Comparison of ENCODE assay signal across 14 mouse cellular contexts in the genomic region with DNA sequence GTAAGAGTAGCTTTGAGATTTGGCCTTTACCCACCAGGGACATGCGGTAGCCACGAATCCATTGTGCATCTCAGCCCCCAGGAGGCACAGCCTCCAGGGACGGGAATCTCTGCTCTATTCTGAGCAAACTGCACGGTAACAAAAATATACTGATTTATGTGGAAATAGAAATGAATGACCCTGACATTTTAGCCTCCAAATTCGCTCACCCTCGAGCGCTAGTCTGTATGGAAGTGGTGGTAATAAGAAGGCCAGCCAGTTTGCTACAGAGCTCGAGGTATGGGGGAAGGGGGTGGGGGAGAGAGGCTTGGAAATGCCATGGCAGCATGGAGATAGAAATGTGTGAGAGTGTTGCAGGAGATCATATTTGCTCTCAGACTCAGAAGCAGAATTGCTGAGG. TPM values are rescaled to one million over a fixed set of nuclear protein-coding genes. Genes with fewer than 3 reads are reported as not detected.
DNase-seq lines count a peak whose midpoint lies in the region; ATAC-seq lines count a peak whose summit lies in the region.
"Had no signal": no experiment of that assay in that cellular context is flagged by ENCODE, and none has a peak within 500 bp of the region (broad histone marks: within the 10 kb centered on the region; RNA-seq: fewer than 3 reads in every experiment).

No protein-coding gene starts in this region.

- DNase-seq in hindbrain, embryonic 10.5 days (ENCODE audit: low spot score) = no peak
- DNase-seq in hindbrain, embryonic 11.5 days (ENCODE audit: low spot score) = no peak
- no peak for DNase-seq in right cerebral cortex, postnatal 36 days (ENCODE audit: low spot score in 2 of 2)
- DNase-seq in liver = no peak
- DNase-seq in T-cell, adult 2 months (ENCODE audit: low spot score) = no peak
- DNase-seq: gastrocnemius, postnatal 25 days had no signal

- no peak overlapping the region for H3K9ac ChIP-seq in hindbrain, embryonic 11.5 days (ENCODE audit: low read depth, low read length)
- H3K9ac ChIP-seq in forebrain, embryonic 13.5 days = no peak overlapping the region
- peak overlapping the region; percentile 8; the same call in 1 of the 2 replicates for H3K9ac ChIP-seq in hindbrain, embryonic 13.5 days
- no peak overlapping the region for H3K9ac ChIP-seq in neural tube, embryonic 12.5 days
- H3K9ac ChIP-seq: embryonic facial prominence, embryonic 12.5 days; heart, embryonic 12.5 days; liver, embryonic 14.5 days had no signal

- WGBS in hindbrain, embryonic 10.5 days = 63% methylated on average over 8 of the region's 8 CpGs
- WGBS in hindbrain, embryonic 11.5 days = 65% methylated on average over 8 of the region's 8 CpGs
- WGBS in forebrain, embryonic 13.5 days = 31% methylated on average over 8 of the region's 8 CpGs
- WGBS in hindbrain, embryonic 13.5 days = 33% methylated on average over 8 of the region's 8 CpGs
- 34% methylated on average over 8 of the region's 8 CpGs for WGBS in neural tube, embryonic 12.5 days

- no peaks in the 10 kb centered on the region for H3K36me3 ChIP-seq in hindbrain, embryonic 10.5 days
- H3K36me3 ChIP-seq in hindbrain, embryonic 11.5 days (ENCODE audit: control insufficient read depth, insufficient read depth, low read length) = no peaks in the 10 kb centered on the region
- no peaks in the 10 kb centered on the region for H3K36me3 ChIP-seq in forebrain, embryonic 13.5 days (ENCODE audit: poor library complexity, severe bottlenecking)
- H3K36me3 ChIP-seq in hindbrain, embryonic 13.5 days = no peaks in the 10 kb centered on the region
- H3K36me3 ChIP-seq in neural tube, embryonic 12.5 days = no peaks in the 10 kb centered on the region
- H3K36me3 ChIP-seq: embryonic facial prominence, embryonic 12.5 days; heart, embryonic 12.5 days had no signal

- peak overlapping the region; percentile 12; the same call in 1 of the 2 replicates for H3K27ac ChIP-seq in hindbrain, embryonic 10.5 days
- H3K27ac ChIP-seq in hindbrain, embryonic 11.5 days (ENCODE audit: low read depth, low read length) = no peak overlapping the region
- H3K27ac ChIP-seq in forebrain, embryonic 13.5 days = peak overlapping the region; percentile 37; the same call in 1 of the 2 replicates
- peak overlapping the region; percentile 61 for H3K27ac ChIP-seq in hindbrain, embryonic 13.5 days
- no peak overlapping the region for H3K27ac ChIP-seq in neural tube, embryonic 12.5 days
- H3K27ac ChIP-seq: embryonic facial prominence, embryonic 12.5 days; liver, embryonic 14.5 days had no signal

- H3K27me3 ChIP-seq in hindbrain, embryonic 10.5 days (ENCODE audit: insufficient read depth, poor library complexity, severe bottlenecking) = no peaks in the 10 kb centered on the region
- H3K27me3 ChIP-seq in hindbrain, embryonic 11.5 days (ENCODE audit: control insufficient read depth, insufficient read depth, low read length) = no peaks in the 10 kb centered on the region
- 0 out of 2 replicates have a peak, but pooled peaks cover 3% of the 10 kb centered on the region for H3K27me3 ChIP-seq in forebrain, embryonic 13.5 days
- no peaks in the 10 kb centered on the region for H3K27me3 ChIP-seq in hindbrain, embryonic 13.5 days
- no peaks in the 10 kb centered on the region for H3K27me3 ChIP-seq in neural tube, embryonic 12.5 days (replicated peaks)
- H3K27me3 ChIP-seq: embryonic facial prominence, embryonic 12.5 days; heart, embryonic 12.5 days had no signal

- no peak overlapping the region for H3K4me2 ChIP-seq in hindbrain, embryonic 11.5 days (replicated peaks; ENCODE audit: low read depth, low read length)
- peak overlapping the region; percentile 24; the same call in 1 of the 2 replicates for H3K4me2 ChIP-seq in forebrain, embryonic 13.5 days
- H3K4me2 ChIP-seq in hindbrain, embryonic 13.5 days = no peak overlapping the region
- H3K4me2 ChIP-seq in neural tube, embryonic 12.5 days (replicated peaks) = no peak overlapping the region; the same call in 1 of the 2 replicates
- H3K4me2 ChIP-seq: embryonic facial prominence, embryonic 12.5 days; heart, embryonic 12.5 days had no signal

- H3K4me3 ChIP-seq in hindbrain, embryonic 10.5 days = no peak overlapping the region
- no peak overlapping the region for H3K4me3 ChIP-seq in hindbrain, embryonic 11.5 days (ENCODE audit: low read depth, low read length)
- H3K4me3 ChIP-seq in forebrain, embryonic 13.5 days = no peak overlapping the region
- H3K4me3 ChIP-seq in hindbrain, embryonic 13.5 days = no peak overlapping the region
- no peak overlapping the region for H3K4me3 ChIP-seq in neural tube, embryonic 12.5 days
- H3K4me3 ChIP-seq: embryonic facial prominence, embryonic 12.5 days; heart, embryonic 12.5 days had no signal

- H3K9me3 ChIP-seq in hindbrain, embryonic 10.5 days = no peaks in the 10 kb centered on the region
- no peaks in the 10 kb centered on the region for H3K9me3 ChIP-seq in hindbrain, embryonic 11.5 days (ENCODE audit: control insufficient read depth, low read length)
- H3K9me3 ChIP-seq in forebrain, embryonic 13.5 days (replicated peaks) = no peaks in the 10 kb centered on the region
- no peaks in the 10 kb centered on the region for H3K9me3 ChIP-seq in hindbrain, embryonic 13.5 days
- H3K9me3 ChIP-seq in neural tube, embryonic 12.5 days = no peaks in the 10 kb centered on the region
- H3K9me3 ChIP-seq: embryonic facial prominence, embryonic 12.5 days; heart, embryonic 12.5 days had no signal

- ATAC-seq in hindbrain, embryonic 11.5 days (ENCODE audit: low FRiP score) = no peak
- peak; percentile 39; the same call in 1 of the 2 replicates for ATAC-seq in forebrain, embryonic 13.5 days
- 0 out of 2 replicates have a peak, but pooled peaks have one; percentile 18 for ATAC-seq in hindbrain, embryonic 13.5 days (ENCODE audit: low FRiP score)
- ATAC-seq in neural tube, embryonic 12.5 days (ENCODE audit: low FRiP score, low read depth) = 0 out of 2 replicates have a peak, but pooled peaks have one; percentile 38
- ATAC-seq: activated CD4-positive, CD25-positive, alpha-beta regulatory T cell, adult 4 months; CD4-positive, CD25-positive, alpha-beta regulatory T cell, adult 4 months had no signal

- H3K4me1 ChIP-seq in hindbrain, embryonic 10.5 days (replicated peaks) = peaks cover 28% of the 10 kb centered on the region
- H3K4me1 ChIP-seq in hindbrain, embryonic 11.5 days (replicated peaks; ENCODE audit: control insufficient read depth, insufficient read depth, low read length) = 0 out of 2 replicates have a peak, but pooled peaks cover 2% of the 10 kb centered on the region
- peaks cover 45% of the 10 kb centered on the region for H3K4me1 ChIP-seq in forebrain, embryonic 13.5 days
- peaks cover 50% of the 10 kb centered on the region for H3K4me1 ChIP-seq in hindbrain, embryonic 13.5 days (replicated peaks)
- H3K4me1 ChIP-seq in neural tube, embryonic 12.5 days = peaks cover 21% of the 10 kb centered on the region

RNA-seq across cellular contexts. Expression of a gene that starts 37.7 kb away (rescaled TPM):
- polyA plus RNA-seq in hindbrain, embryonic 10.5 days (2016; fragmentation: Nextera tagmentation; extraction: Ambion mirVana) = 3.7 and 5.8 TPM in 2 replicates
- 8.1 and 9.7 TPM in 2 replicates for polyA plus RNA-seq in hindbrain, embryonic 11.5 days (2014; fragmentation: Nextera tagmentation; extraction: Ambion mirVana)
- polyA plus RNA-seq in forebrain, embryonic 13.5 days (2015; fragmentation: Nextera tagmentation; extraction: Ambion mirVana) = 6.5 and 7.0 TPM in 2 replicates
- 20.3 and 20.6 TPM in 2 replicates for polyA plus RNA-seq in hindbrain, embryonic 13.5 days (2015; fragmentation: Nextera tagmentation; extraction: Ambion mirVana)
- 18.4 and 20.5 TPM in 2 replicates for polyA plus RNA-seq in neural tube, embryonic 12.5 days (2016; fragmentation: Nextera tagmentation; extraction: Ambion mirVana)

Comparison
In these comparisons a context has a peak if more than half of its experiments do, and no peak if none do; other contexts are left out.
1. H3K27ac ChIP-seq: peak in hindbrain, embryonic 10.5 days (single experiment), forebrain, embryonic 13.5 days (single experiment) and hindbrain, embryonic 13.5 days (single experiment); none in hindbrain, embryonic 11.5 days (single experiment) and neural tube, embryonic 12.5 days (single experiment).